Mouse (Mus musculus): ENCODE results near the gene Cox20.

GRCm38 (mm10) chr1:178275174-178275730, 43.7 kb upstream of the Cox20 start:
- TF ChIP-seq POLR2A (IDR thresholded peaks at IDR 0.05; ENCODE audit: borderline replicate concordance, insufficient read depth, low read length) (no peak), CTCF (IDR thresholded peaks at IDR 0.05; ENCODE audit: borderline replicate concordance, insufficient read depth, low read depth, low read length) (no peak)

All from cerebellum, adult 2 months (tissue).